Mouse (Mus musculus) embryonic facial prominence, embryonic 13.5 days (tissue): ENCODE measurements around the gene Cnot6. TPM values are rescaled to one million over a fixed set of nuclear protein-coding genes. Genes with fewer than 3 reads are reported as not detected.

ENCODE experiments used
- ATAC-seq: fragments of 200-750 bp; cut with Nextera tagmentation; 2 replicates; pipeline ENCODE4 v1.8.0; 2017; ENCODE audit warnings: low read depth; ENCODE audit not compliant: insufficient number of reproducible peaks, insufficient read depth, low FRiP score, low TSS enrichment
- H3K27ac ChIP-seq: fragments of 300-500 bp; sonication (generic); 2 replicates; pipeline ENCODE4 v1.5.1; 2015; ENCODE audit warnings: moderate library complexity, mild to moderate bottlenecking, inconsistent platforms
- H3K27me3 ChIP-seq: fragments of 300-500 bp; sonication (generic); 2 replicates; pipeline ENCODE4 v1.6.1; 2015; ENCODE audit warnings: mild to moderate bottlenecking, inconsistent platforms
- H3K36me3 ChIP-seq: fragments of 300-500 bp; sonication (generic); 2 replicates; pipeline ENCODE4 v1.6.1; 2015; ENCODE audit warnings: mild to moderate bottlenecking, inconsistent platforms
- H3K4me1 ChIP-seq: fragments of 300-500 bp; sonication (generic); 2 replicates; pipeline ENCODE4 v1.6.1; 2015; ENCODE audit warnings: inconsistent platforms
- H3K4me2 ChIP-seq: fragments of 300-500 bp; sonication (generic); 2 replicates; pipeline ENCODE4 v1.6.1; 2015; ENCODE audit warnings: moderate library complexity, mild to moderate bottlenecking, inconsistent platforms
- H3K4me3 ChIP-seq: fragments of 300-500 bp; sonication (generic); 2 replicates; pipeline ENCODE4 v1.5.1; 2015; ENCODE audit warnings: mild to moderate bottlenecking, inconsistent platforms
- H3K9ac ChIP-seq: fragments of 300-500 bp; sonication (generic); 2 replicates; pipeline ENCODE4 v1.6.1; 2015; ENCODE audit warnings: mild to moderate bottlenecking, inconsistent platforms
- H3K9me3 ChIP-seq: fragments of 300-500 bp; sonication (generic); 2 replicates; pipeline ENCODE4 v1.6.1; 2016; ENCODE audit warnings: inconsistent platforms
- WGBS: fragments of 180-500 bp; shearing (Covaris S2); methylation state at CpG from one replicate; pipeline ENCODE4 v1.1.7; 2015; ENCODE audit warnings: mixed read lengths; 5-methylcytosine and 5-hydroxymethylcytosine counted together
- polyA plus RNA-seq: library from polyadenylated mRNA; unstranded; fragments of >200 nt; fragmentation: Nextera tagmentation; extraction: Ambion mirVana; gene quantifications from 2 replicates; pipeline ENCODE4 v1.2.1, GENCODE M21; 2015

Cnot6 gene
- polyA plus RNA-seq, 1 experiment from 2014 or later = 70.0 TPM

- ATAC-seq = no peak
- Histone ChIP-seq H3K9ac (no peak overlapping the region), H3K9me3 (no peaks in the 10 kb centered on the region), H3K27ac (no peak overlapping the region), H3K4me3 (no peak overlapping the region), H3K4me1 (no peaks in the 10 kb centered on the region), H3K4me2 (no peak overlapping the region), H3K27me3 (no peaks in the 10 kb centered on the region), H3K36me3 (no peaks in the 10 kb centered on the region)
- 39% methylated on average over 1 of the region's 1 CpGs for WGBS
Measured at GRCm38 (mm10) chr11:49737625-49738024, 25.1 kb upstream of the Cnot6 start.

GRCm38 (mm10) chr11:49734771-49735170 is 22.2 kb upstream of the Cnot6 start:
- no peaks in the 10 kb centered on the region for H3K4me1 ChIP-seq
- 78% methylated on average over 11 of the region's 11 CpGs for WGBS
- no peak overlapping the region for H3K9ac ChIP-seq
- no peaks in the 10 kb centered on the region for H3K9me3 ChIP-seq
- H3K27ac ChIP-seq = no peak overlapping the region
- H3K27me3 ChIP-seq = no peaks in the 10 kb centered on the region
- no peak overlapping the region for H3K4me3 ChIP-seq
- no peak for ATAC-seq
- H3K36me3 ChIP-seq = no peaks in the 10 kb centered on the region
- no peak overlapping the region for H3K4me2 ChIP-seq

GRCm38 (mm10) chr11:49730275-49730948 is 17.9 kb upstream of the Cnot6 start:
- no peak overlapping the region for H3K9ac ChIP-seq
- H3K9me3 ChIP-seq = no peaks in the 10 kb centered on the region
- H3K4me3 ChIP-seq = no peak overlapping the region
- 72% methylated on average over 5 of the region's 5 CpGs for WGBS
- no peaks in the 10 kb centered on the region for H3K27me3 ChIP-seq
- no peak overlapping the region for H3K4me2 ChIP-seq
- no peak overlapping the region for H3K27ac ChIP-seq
- H3K4me1 ChIP-seq = no peaks in the 10 kb centered on the region
- no peaks in the 10 kb centered on the region for H3K36me3 ChIP-seq
- no peak for ATAC-seq

DNA sequence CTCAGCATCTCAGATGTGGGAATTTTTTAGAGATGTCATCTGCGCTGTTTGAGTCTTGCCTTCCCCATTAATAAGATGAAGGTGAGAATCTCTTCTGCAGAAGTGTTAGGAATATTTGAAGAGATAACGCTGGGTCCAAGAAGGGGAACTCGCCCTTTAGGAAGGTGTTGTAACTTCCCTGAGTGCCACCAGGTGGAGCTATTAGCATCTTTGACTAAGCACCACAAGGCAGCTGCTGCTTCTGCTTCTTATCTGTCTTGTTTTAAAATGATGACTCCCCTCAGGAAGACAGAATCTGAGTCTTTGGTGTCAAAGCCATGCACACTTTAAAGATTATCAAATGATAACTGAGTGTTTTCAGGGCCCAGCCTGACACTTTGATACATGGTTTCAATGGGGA is 15.4 kb upstream of the Cnot6 start:
- no peak overlapping the region for H3K27ac ChIP-seq
- no peak overlapping the region for H3K4me3 ChIP-seq
- no peaks in the 10 kb centered on the region for H3K9me3 ChIP-seq
- H3K4me1 ChIP-seq = 0 out of 2 replicates have a peak, but pooled peaks cover 5% of the 10 kb centered on the region
- H3K4me2 ChIP-seq = no peak overlapping the region
- no peaks in the 10 kb centered on the region for H3K27me3 ChIP-seq
- no peak for ATAC-seq
- 13% methylated on average over 3 of the region's 3 CpGs for WGBS
- no peaks in the 10 kb centered on the region for H3K36me3 ChIP-seq
- H3K9ac ChIP-seq = no peak overlapping the region

DNA sequence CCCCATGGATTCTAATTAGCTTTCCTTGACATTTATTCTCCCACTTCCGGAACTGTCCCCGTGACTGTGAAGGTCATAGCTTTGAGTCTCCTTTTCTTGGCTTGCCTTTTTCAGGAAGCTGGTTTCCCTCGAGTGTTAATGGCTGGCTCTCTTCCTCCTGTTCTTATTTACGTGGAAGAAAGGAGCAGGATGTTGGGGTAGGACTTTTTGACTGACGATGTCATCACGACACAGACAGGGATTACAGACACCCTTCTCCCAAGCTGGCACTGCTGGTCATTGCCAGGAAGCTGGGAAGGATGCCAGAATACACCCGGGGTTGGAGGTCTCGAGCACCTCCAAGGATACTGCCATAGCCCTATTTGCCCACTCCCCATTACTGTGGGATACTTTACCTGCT is 14.3 kb upstream of the Cnot6 start:
- ATAC-seq = no peak
- Histone ChIP-seq H3K9me3 (no peaks in the 10 kb centered on the region), H3K4me1 (0 out of 2 replicates have a peak, but pooled peaks cover 5% of the 10 kb centered on the region), H3K4me2 (no peak overlapping the region), H3K27me3 (no peaks in the 10 kb centered on the region), H3K36me3 (no peaks in the 10 kb centered on the region), H3K4me3 (no peak overlapping the region), H3K9ac (no peak overlapping the region), H3K27ac (no peak overlapping the region)
- 61% methylated on average over 8 of the region's 8 CpGs for WGBS

DNA sequence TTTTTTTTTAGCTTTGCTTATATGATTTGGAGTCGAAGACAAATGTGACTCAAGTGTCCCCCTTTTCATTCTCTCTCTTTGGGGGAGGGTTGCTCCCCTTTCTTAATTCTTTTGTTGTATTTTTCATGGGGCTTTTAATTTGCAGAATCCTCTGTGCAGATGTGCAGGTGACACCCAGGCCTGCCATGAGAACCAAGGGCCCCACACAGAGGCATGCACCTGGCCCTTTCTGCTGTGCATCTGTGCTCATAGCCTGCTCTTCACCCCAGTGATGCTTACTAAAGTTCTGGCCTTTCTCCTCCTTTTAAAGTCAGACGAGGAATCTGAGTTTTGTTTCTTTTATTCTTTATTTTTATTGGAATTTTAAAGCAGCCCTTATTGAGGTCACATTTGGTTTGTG is 12.2 kb upstream of the Cnot6 start:
- Histone ChIP-seq H3K9ac (no peak overlapping the region), H3K4me1 (0 out of 2 replicates have a peak, but pooled peaks cover 5% of the 10 kb centered on the region), H3K36me3 (no peaks in the 10 kb centered on the region), H3K27me3 (no peaks in the 10 kb centered on the region), H3K9me3 (no peaks in the 10 kb centered on the region), H3K4me2 (no peak overlapping the region), H3K27ac (no peak overlapping the region), H3K4me3 (no peak overlapping the region)
- ATAC-seq = no peak
- 62% methylated on average over 2 of the region's 2 CpGs for WGBS

GRCm38 (mm10) chr11:49723281-49723680 is 10.8 kb upstream of the Cnot6 start:
- WGBS = 50% methylated on average over 2 of the region's 2 CpGs
- no peaks in the 10 kb centered on the region for H3K9me3 ChIP-seq
- H3K4me3 ChIP-seq = no peak overlapping the region
- 0 out of 2 replicates have a peak, but pooled peaks cover 5% of the 10 kb centered on the region for H3K4me1 ChIP-seq
- ATAC-seq = no peak
- H3K27me3 ChIP-seq = no peaks in the 10 kb centered on the region
- no peaks in the 10 kb centered on the region for H3K36me3 ChIP-seq
- no peak overlapping the region for H3K4me2 ChIP-seq
- 0 out of 2 replicates have a peak overlapping the region, but pooled peaks have one; percentile 27 for H3K9ac ChIP-seq
- no peak overlapping the region for H3K27ac ChIP-seq

GRCm38 (mm10) chr11:49722692-49723091 is 10.2 kb upstream of the Cnot6 start:
- ATAC-seq = no peak
- 64% methylated on average over 6 of the region's 6 CpGs for WGBS

GRCm38 (mm10) chr11:49721358-49721757 is 8.8 kb upstream of the Cnot6 start:
- Histone ChIP-seq H3K4me1 (0 out of 2 replicates have a peak, but pooled peaks cover 5% of the 10 kb centered on the region), H3K9me3 (no peaks in the 10 kb centered on the region), H3K27ac (no peak overlapping the region), H3K9ac (no peak overlapping the region), H3K4me3 (no peak overlapping the region), H3K36me3 (no peaks in the 10 kb centered on the region), H3K4me2 (no peak overlapping the region), H3K27me3 (no peaks in the 10 kb centered on the region)
- no peak for ATAC-seq
- 79% methylated on average over 1 of the region's 1 CpGs for WGBS

More at GRCm38 (mm10) chr11:49722692-49723091, 10.2 kb upstream of the Cnot6 start:
- H3K9me3 ChIP-seq = no peaks in the 10 kb centered on the region
- no peak overlapping the region for H3K4me2 ChIP-seq
- H3K4me1 ChIP-seq = 0 out of 2 replicates have a peak, but pooled peaks cover 5% of the 10 kb centered on the region
- H3K9ac ChIP-seq = no peak overlapping the region
- H3K27ac ChIP-seq = no peak overlapping the region
- no peak overlapping the region for H3K4me3 ChIP-seq
- H3K27me3 ChIP-seq = no peaks in the 10 kb centered on the region
- no peaks in the 10 kb centered on the region for H3K36me3 ChIP-seq

- Histone ChIP-seq H3K27me3 (no peaks in the 10 kb centered on the region), H3K36me3 (no peaks in the 10 kb centered on the region), H3K4me2 (no peak overlapping the region), H3K4me1 (0 out of 2 replicates have a peak, but pooled peaks cover 5% of the 10 kb centered on the region), H3K9ac (no peak overlapping the region), H3K9me3 (no peaks in the 10 kb centered on the region), H3K4me3 (no peak overlapping the region), H3K27ac (no peak overlapping the region)
- ATAC-seq = no peak
- 87% methylated on average over 8 of the region's 8 CpGs for WGBS
Measured at GRCm38 (mm10) chr11:49719466-49720151, 7.1 kb upstream of the Cnot6 start.

- WGBS = 18% methylated on average over 20 of the region's 20 CpGs
- Histone ChIP-seq H3K4me3 (peak overlapping the region; percentile 95), H3K9ac (peak overlapping the region; percentile 99), H3K4me2 (peak overlapping the region; percentile 69), H3K27ac (peak overlapping the region; percentile 95), H3K4me1 (peaks cover 30% of the 10 kb centered on the region), H3K9me3 (no peaks in the 10 kb centered on the region), H3K27me3 (no peaks in the 10 kb centered on the region), H3K36me3 (peaks cover 3% of the 10 kb centered on the region; the same call in 1 of the 2 replicates)
- peak; percentile 22; the same call in 1 of the 2 replicates for ATAC-seq
Measured at GRCm38 (mm10) chr11:49713336-49714334, 1.1 kb upstream of the Cnot6 start.
